Mouse (Mus musculus) stomach, postnatal 0 days (tissue): ENCODE data around the gene Kdf1. TPM values are rescaled to one million over a fixed set of nuclear protein-coding genes. Genes with fewer than 3 reads are reported as not detected.

Experiments used
- ATAC-seq: fragments of 200-750 bp; cut with Nextera tagmentation; 2 replicates; pipeline ENCODE4 v1.8.0; 2017; ENCODE audit not compliant: low FRiP score, low TSS enrichment
- DNase-seq: peaks from one replicate; pipeline ENCODE4 v3.0.0-alpha.2; 2016; ENCODE audit warnings: low spot score
- H3K27ac ChIP-seq: fragments of 300-500 bp; sonication (generic); replicated peaks from 2 replicates; pipeline ENCODE4 v1.5.1; 2014; ENCODE audit warnings: mild to moderate bottlenecking, control low read depth
- H3K27me3 ChIP-seq: fragments of 300-500 bp; sonication (generic); 2 replicates; pipeline ENCODE4 v1.6.1; 2014; ENCODE audit warnings: low read length; ENCODE audit not compliant: control insufficient read depth, insufficient read depth
- H3K36me3 ChIP-seq: fragments of 300-500 bp; sonication (generic); 2 replicates; pipeline ENCODE4 v1.6.1; 2014; ENCODE audit warnings: low read length, mixed read lengths; ENCODE audit not compliant: control insufficient read depth, insufficient read depth
- H3K4me1 ChIP-seq: fragments of 300-500 bp; sonication (generic); replicated peaks from 2 replicates; pipeline ENCODE4 v1.6.1; 2014; ENCODE audit warnings: antibody characterized with exemption; ENCODE audit not compliant: control insufficient read depth, insufficient read depth
- H3K4me2 ChIP-seq: fragments of 300-500 bp; sonication (generic); replicated peaks from 2 replicates; pipeline ENCODE4 v1.6.1; 2014; ENCODE audit warnings: low read depth, mild to moderate bottlenecking, control low read depth, moderate library complexity
- H3K4me3 ChIP-seq: fragments of 300-500 bp; sonication (generic); 2 replicates; pipeline ENCODE4 v1.5.1; 2014; ENCODE audit warnings: low read depth, low read length, control low read depth
- H3K9ac ChIP-seq: fragments of 300-500 bp; sonication (generic); 2 replicates; pipeline ENCODE4 v1.6.1; 2014; ENCODE audit warnings: mild to moderate bottlenecking, low read length, control low read depth, mixed read lengths
- H3K9me3 ChIP-seq: fragments of 300-500 bp; sonication (generic); 2 replicates; pipeline ENCODE4 v1.6.1; 2016; ENCODE audit warnings: low read length; ENCODE audit not compliant: control insufficient read depth
- CTCF ChIP-seq: IDR thresholded peaks from 2 replicates; pipeline ENCODE4 v1.5.1; 2016; ENCODE audit warnings: antibody characterized with exemption, low read depth, mild to moderate bottlenecking, moderate library complexity
- EP300 ChIP-seq: optimal IDR thresholded peaks from 2 replicates; pipeline ENCODE3; 2016; ENCODE audit warnings: antibody characterized with exemption
- WGBS: fragments of 180-500 bp; shearing (Covaris S2); extraction: QIAGEN DNeasy Blood & Tissue Kit; methylation state at CpG from one replicate; pipeline ENCODE4 v1.1.7; 2014; 5-methylcytosine and 5-hydroxymethylcytosine counted together
- microRNA-seq: library from miRNA; unstranded; fragments of <30 nt; microRNA quantifications from one replicate; pipeline ENCODE4, GENCODE M21; 2016
- polyA plus RNA-seq: library from polyadenylated mRNA; unstranded; fragments of >200 nt; fragmentation: Nextera tagmentation; extraction: Ambion mirVana; gene quantifications from 2 replicates; pipeline ENCODE4 v1.2.1, GENCODE M21; 2015

Gene Kdf1
- polyA plus RNA-seq, 1 experiment from 2014 or later = 29.2 TPM

DNA sequence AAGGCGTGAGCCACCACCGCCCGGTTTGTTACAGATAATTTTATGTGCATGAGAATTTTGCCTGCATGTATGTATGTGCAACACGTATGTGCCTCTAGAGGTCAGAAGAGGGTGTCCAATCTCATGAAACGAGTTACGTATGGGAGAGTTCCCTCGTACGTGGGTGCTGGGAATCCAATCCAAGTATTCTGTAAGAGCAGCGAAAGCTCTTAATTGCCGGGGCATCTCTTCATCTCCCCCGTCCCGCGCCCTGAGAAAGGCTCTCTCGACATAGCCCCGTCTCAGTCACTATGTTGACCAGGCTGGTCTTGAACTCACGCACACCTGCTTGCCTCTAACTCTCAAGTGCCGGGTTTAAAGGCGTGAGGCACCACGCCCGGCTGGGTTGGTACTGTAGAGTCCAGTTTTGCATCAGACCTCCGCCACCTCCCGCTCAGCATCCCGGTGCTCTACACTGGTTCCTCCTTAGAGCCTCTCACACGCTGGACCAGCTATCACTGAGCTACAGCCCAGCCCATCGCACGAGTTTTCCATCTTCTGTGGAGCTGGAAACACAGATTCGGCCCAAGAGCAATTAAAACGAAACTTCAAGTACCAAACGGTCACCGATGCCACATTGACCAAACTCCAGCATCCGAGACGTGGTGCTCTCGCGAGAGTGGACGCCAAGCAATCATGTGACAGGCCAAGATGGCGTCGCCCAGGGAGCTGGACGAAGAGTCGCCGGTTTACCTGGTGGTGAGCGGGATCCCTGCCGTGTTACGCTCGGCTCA, 55.5 kb downstream of the Kdf1 start, which contains the start of gene Gpatch3:
Gene Gpatch3, plus strand, starts transcription at position 676 of the 773 bp plus-strand sequence.
- Histone ChIP-seq H3K36me3 (peaks cover 4% of the 10 kb centered on the region; the same call in 1 of the 2 replicates), H3K27me3 (no peaks in the 10 kb centered on the region), H3K4me1 (no peaks in the 10 kb centered on the region; the same call in 1 of the 2 replicates), H3K4me3 (peak within 1 kb of the TSS; percentile 82), H3K9me3 (no peaks in the 10 kb centered on the region), H3K9ac (peak within 1 kb of the TSS; percentile 92), H3K27ac (peak within 1 kb of the TSS; percentile 88), H3K4me2 (peak within 1 kb of the TSS; percentile 96)
- TF ChIP-seq EP300 (peak; percentile 98), CTCF (peak; percentile 56)
- 6% methylated on average over 44 of the region's 44 CpGs for WGBS
- ATAC-seq (peak; percentile 92), DNase-seq (peak; percentile 93)

DNA sequence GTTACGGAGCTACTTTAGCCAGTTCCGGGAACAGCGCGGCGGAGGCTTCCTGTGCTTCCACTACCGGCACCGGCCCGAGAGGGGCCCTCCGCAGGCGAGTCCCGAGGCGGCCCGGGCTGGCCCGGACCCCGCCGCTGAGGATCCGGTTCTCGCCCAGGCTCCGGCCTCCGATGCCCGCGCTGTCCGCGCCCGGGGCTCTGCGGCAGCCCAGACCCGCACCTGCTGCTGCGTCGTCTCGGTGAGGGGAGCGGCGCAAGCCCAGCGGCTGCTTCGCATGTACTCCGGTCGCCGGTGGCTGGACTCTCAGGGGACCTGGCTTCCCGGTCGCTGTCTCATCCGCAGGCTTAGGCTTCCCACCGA, 56.1 kb downstream of the Kdf1 start:
- TF ChIP-seq EP300 = no peak
- no peak for TF ChIP-seq CTCF
- H3K27ac ChIP-seq = peak overlapping the region; percentile 88
- H3K4me3 ChIP-seq = peak overlapping the region; percentile 82
- H3K27me3 ChIP-seq = no peaks in the 10 kb centered on the region
- H3K9me3 ChIP-seq = no peaks in the 10 kb centered on the region
- H3K4me1 ChIP-seq = no peaks in the 10 kb centered on the region; the same call in 1 of the 2 replicates
- H3K4me2 ChIP-seq = peak overlapping the region; percentile 96
- H3K36me3 ChIP-seq = peaks cover 9% of the 10 kb centered on the region; the same call in 1 of the 2 replicates
- DNase-seq (no peak), ATAC-seq (peak; percentile 22)
- peak overlapping the region; percentile 92 for H3K9ac ChIP-seq
- WGBS = under 1% methylated on average over 40 of the region's 41 CpGs

DNA sequence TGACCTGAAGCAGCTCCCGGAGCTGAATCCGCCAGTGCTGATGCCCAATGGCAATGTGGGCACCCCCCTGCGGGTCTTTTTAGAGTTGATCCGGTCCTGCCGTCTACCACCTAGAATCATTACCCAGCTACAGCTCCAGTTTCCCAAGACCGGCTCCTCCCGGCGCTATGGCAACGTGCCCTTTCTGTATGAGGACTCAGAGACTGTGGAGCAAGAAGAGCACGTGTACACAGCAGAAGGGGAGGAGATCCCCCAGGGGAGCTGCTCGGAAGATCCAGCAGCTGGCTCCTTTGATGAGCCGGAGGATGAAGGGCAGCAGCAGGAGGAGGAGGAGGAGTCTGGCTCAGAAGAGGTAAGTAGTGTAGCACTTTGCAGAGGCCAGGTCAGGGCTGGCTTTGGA, 59.2 kb downstream of the Kdf1 start:
- Histone ChIP-seq H3K27me3 (no peaks in the 10 kb centered on the region), H3K4me2 (no peak overlapping the region), H3K4me1 (no peaks in the 10 kb centered on the region; the same call in 1 of the 2 replicates), H3K4me3 (no peak overlapping the region), H3K36me3 (peaks cover 10% of the 10 kb centered on the region; the same call in 1 of the 2 replicates), H3K9ac (no peak overlapping the region), H3K9me3 (no peaks in the 10 kb centered on the region), H3K27ac (no peak overlapping the region)
- DNase-seq = no peak
- whole genome bisulfite sequencing = 72% methylated on average over 12 of the region's 12 CpGs
- no peak for ATAC-seq
- TF ChIP-seq CTCF = no peak
- no peak for TF ChIP-seq EP300

Small RNA genes within 50 kb of the gene (microRNA-seq; reads per million reads assigned to microRNA genes)
- gene Gm23158 = not detected

Other genes with a start within 250 kb of the Kdf1 start
- 51.4 and 53.9 TPM in 2 replicates for gene Tmem222, start 241.2 kb upstream of the Kdf1 start, polyA plus RNA-seq
- gene Wdtc1, start 165.5 kb upstream of the Kdf1 start, polyA plus RNA-seq = 6.2 and 7.7 TPM in 2 replicates
- 6.0 and 7.1 TPM in 2 replicates for gene Slc9a1, start 149.3 kb upstream of the Kdf1 start, polyA plus RNA-seq
- 34.0 and 35.3 TPM in 2 replicates for gene Tent5b, start 38.8 kb upstream of the Kdf1 start, polyA plus RNA-seq
- gene Trnp1, start 20.4 kb upstream of the Kdf1 start, polyA plus RNA-seq = 4.0 and 4.4 TPM in 2 replicates
- 122 and 125 TPM in 2 replicates for gene Nudc, start 27.0 kb downstream of the Kdf1 start, polyA plus RNA-seq
- 4.7 and 5.2 TPM in 2 replicates for gene Nr0b2, start 34.4 kb downstream of the Kdf1 start, polyA plus RNA-seq
- gene Gpatch3, start 55.8 kb downstream of the Kdf1 start, polyA plus RNA-seq = 3.6 and 3.8 TPM in 2 replicates
- gene Gpn2, start 65.4 kb downstream of the Kdf1 start, polyA plus RNA-seq = 13.9 and 14.8 TPM in 2 replicates
- gene Sfn, start 83.2 kb downstream of the Kdf1 start, polyA plus RNA-seq = 355 and 371 TPM in 2 replicates
- 1.6 and 3.6 TPM in 2 replicates for gene Zdhhc18, start 131.2 kb downstream of the Kdf1 start, polyA plus RNA-seq
- gene Pigv, start 153.7 kb downstream of the Kdf1 start, polyA plus RNA-seq = 11.5 and 13.0 TPM in 2 replicates
- gene Arid1a, start 237.8 kb downstream of the Kdf1 start, polyA plus RNA-seq = 8.7 and 9.7 TPM in 2 replicates